Mouse (Mus musculus): Measurements from ENCODE around the gene C1ql2.

C1ql2 gene

GRCm38 (mm10) chr1:120340419-120341171 lies at the start of gene C1ql2:
Gene C1ql2, plus strand, starts transcription at chr1:120340582.
- DNase-seq (ENCODE audit: low spot score) = no peak

GRCm38 (mm10) chr1:120291709-120292108 lies 48.7 kb upstream of the C1ql2 start:
- DNase-seq (ENCODE audit: low spot score) = no peak

- DNase-seq (ENCODE audit: low spot score) = no peak
These were observed 46.6 kb upstream of the C1ql2 start for GRCm38 (mm10) chr1:120293803-120294202.

- DNase-seq (ENCODE audit: low spot score) = no peak
These were observed 43.4 kb upstream of the C1ql2 start for GRCm38 (mm10) chr1:120296936-120297335.

- no peak for DNase-seq (ENCODE audit: low spot score)
These were observed 34.6 kb upstream of the C1ql2 start for GRCm38 (mm10) chr1:120305801-120306200.

- DNase-seq (ENCODE audit: low spot score) = no peak
These were observed 18.9 kb upstream of the C1ql2 start for GRCm38 (mm10) chr1:120321270-120322021.

- DNase-seq (ENCODE audit: low spot score) = no peak
These were observed 17.2 kb upstream of the C1ql2 start for GRCm38 (mm10) chr1:120323131-120323561.

GRCm38 (mm10) chr1:120327714-120328113 lies 12.7 kb upstream of the C1ql2 start:
- DNase-seq (ENCODE audit: low spot score) = peak; percentile 25

GRCm38 (mm10) chr1:120328212-120328611 lies 12.2 kb upstream of the C1ql2 start:
- DNase-seq (ENCODE audit: low spot score) = no peak

GRCm38 (mm10) chr1:120331841-120332240 lies 8.5 kb upstream of the C1ql2 start:
- peak; percentile 61 for DNase-seq (ENCODE audit: low spot score)

- no peak for DNase-seq (ENCODE audit: low spot score)
These were observed 2.4 kb upstream of the C1ql2 start for GRCm38 (mm10) chr1:120337970-120338369.

- DNase-seq (ENCODE audit: low spot score) = no peak
These were observed 842 bp downstream of the C1ql2 start for GRCm38 (mm10) chr1:120341172-120341675.

GRCm38 (mm10) chr1:120341811-120342370 lies 1.5 kb downstream of the C1ql2 start:
- DNase-seq (ENCODE audit: low spot score) = no peak

GRCm38 (mm10) chr1:120342371-120342821 lies 2.0 kb downstream of the C1ql2 start:
- DNase-seq (ENCODE audit: low spot score) = no peak

GRCm38 (mm10) chr1:120345001-120345400 lies 4.6 kb downstream of the C1ql2 start:
- DNase-seq (ENCODE audit: low spot score) = no peak

GRCm38 (mm10) chr1:120354387-120354786 lies 14.0 kb downstream of the C1ql2 start:
- no peak for DNase-seq (ENCODE audit: low spot score)

GRCm38 (mm10) chr1:120357371-120358274 lies 17.2 kb downstream of the C1ql2 start:
- peak; percentile 15 for DNase-seq (ENCODE audit: low spot score)

- DNase-seq (ENCODE audit: low spot score) = no peak
These were observed 23.3 kb downstream of the C1ql2 start for GRCm38 (mm10) chr1:120363638-120364037.

GRCm38 (mm10) chr1:120368138-120368537 lies 27.8 kb downstream of the C1ql2 start:
- DNase-seq (ENCODE audit: low spot score) = no peak

- DNase-seq (ENCODE audit: low spot score) = no peak
These were observed 33.7 kb downstream of the C1ql2 start for GRCm38 (mm10) chr1:120374131-120374530.

- DNase-seq (ENCODE audit: low spot score) = no peak
These were observed 34.5 kb downstream of the C1ql2 start for GRCm38 (mm10) chr1:120374832-120375231.

Measured in ovary, postnatal 14 days (tissue).